Mouse (Mus musculus): ENCODE measurements around the gene Tarbp2. TPM values are rescaled to one million over a fixed set of nuclear protein-coding genes. Genes with fewer than 3 reads are reported as not detected.

Tarbp2 gene
- polyA plus RNA-seq (2017; shearing (Covaris generic)), result 55.5 TPM

DNA sequence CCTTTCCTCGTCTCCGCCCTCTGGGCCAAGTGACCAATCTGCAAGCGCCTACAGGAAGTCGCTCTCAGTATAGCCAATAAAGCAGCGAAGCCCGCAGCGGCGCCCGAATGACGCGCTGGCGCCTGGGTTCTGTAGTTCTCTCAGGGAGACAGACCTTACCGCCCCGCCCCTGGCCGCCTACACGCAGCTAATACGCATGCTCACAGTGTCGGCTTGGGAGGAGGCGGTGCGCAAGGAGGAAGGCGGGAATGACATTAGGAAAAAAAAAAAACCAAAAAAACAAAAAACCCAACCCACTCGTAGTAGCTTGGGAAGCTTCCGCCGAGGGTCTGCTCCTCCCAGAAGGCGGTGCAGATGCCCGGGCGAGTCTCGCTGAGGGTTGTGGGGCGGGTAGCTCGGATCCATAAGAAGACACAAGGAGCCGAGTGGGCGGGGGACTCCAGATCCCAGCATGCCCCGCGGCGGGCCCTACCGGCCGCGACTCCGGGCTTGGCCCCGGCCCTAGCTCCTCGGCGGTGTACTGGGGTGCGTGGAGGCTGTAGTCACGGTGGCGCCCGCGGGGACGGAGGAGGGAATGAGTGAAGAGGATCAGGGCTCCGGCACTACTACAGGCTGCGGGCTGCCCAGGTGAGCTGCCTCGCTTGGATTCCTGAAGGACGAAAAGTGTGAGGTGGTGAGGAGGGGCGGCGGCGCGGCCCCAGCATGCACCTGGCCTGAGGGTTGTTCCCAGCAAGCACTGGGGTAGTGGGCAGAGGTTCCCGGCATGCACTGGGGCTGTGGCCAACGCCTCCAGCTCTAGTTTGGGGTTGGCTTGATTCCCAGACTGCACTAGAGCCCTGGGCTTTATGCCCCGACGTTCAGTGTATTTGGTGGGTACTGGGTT, at the start of gene Tarbp2:
Gene Tarbp2, plus strand, starts transcription at position 217 of the 883 bp plus-strand sequence.

DNA sequence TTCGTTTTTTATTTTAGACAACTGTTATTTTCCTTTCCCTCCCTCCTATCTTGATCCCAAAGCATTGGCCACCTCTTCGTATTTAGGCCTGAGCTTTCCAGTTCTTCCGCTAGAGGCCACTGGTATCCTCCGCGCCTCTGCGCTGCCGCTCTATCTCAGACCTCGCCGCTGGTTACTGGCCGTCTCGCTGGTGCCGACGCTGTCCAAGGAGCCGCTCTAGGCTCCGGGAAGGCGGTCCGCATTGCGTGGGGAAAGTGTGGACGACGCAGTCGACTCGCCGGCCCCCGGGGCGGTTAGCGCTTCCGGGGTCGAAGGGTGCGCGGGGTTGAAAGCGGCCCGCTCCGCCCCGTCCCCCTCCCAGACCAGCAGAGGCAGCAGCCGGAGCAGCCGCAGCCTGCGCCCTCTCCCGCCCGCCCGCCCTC, 47.8 kb upstream of the Tarbp2 start, which contains the start of gene Pcbp2:
Gene Pcbp2, plus strand, starts transcription at position 357 of the 422 bp plus-strand sequence.

DNA sequence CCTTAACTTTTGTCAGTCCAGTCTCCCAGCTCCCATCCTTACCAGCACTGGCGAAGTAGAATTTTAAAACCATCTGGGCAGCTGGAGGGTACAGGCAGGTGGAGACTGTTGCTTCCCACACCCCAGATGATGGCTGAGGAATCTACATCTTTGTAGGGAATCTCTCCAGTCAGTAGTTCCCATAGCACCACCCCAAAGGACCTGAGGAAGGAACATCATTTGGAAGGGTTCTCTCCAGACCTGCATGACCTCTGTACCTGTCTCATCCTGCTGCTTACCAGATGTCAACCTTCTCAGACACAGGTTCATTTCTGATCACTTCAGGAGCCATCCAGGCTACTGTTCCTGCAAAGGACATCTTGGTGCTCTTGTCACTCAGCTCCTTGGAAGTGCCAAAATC, 14.5 kb upstream of the Tarbp2 start, which contains the start of gene Gm10337:
Gene Gm10337, plus strand, starts transcription at position 276 of the 400 bp plus-strand sequence.

DNA sequence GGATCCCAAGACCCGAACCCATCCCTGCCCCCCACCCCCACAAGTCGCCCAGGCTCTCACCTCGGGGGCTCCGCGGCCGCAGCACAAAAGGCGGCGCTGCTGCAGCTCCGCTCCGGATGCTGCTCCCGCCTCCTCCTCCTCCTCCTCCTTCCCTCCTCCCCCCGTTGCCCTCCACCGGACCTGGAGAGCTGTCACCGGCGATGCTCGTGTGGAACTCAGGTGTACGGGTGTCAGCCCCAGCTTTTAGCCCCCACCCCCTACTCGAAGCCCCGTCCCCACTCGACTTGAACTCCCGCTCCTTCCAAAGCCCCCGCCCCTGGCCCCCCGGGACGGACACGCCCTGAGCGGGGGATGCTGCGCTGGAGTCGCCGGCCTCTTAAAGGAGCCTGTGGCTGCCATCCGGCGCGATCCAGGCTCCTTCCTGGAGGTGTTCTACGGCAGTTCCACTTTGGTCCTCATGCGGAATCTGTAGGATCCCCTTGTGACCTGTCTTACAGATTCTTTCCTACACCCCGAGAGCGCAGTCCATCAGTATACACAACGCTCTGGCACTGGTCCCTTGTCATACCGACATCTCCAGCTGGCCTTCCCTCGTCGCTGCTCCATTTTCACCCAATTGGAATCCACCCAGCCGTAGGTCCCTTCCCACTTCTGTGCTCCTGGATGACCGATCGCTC, 1.1 kb upstream of the Tarbp2 start, which contains the start of gene Map3k12:
Gene Map3k12, minus strand, starts transcription at position 337 of the 677 bp plus-strand sequence.

DNA sequence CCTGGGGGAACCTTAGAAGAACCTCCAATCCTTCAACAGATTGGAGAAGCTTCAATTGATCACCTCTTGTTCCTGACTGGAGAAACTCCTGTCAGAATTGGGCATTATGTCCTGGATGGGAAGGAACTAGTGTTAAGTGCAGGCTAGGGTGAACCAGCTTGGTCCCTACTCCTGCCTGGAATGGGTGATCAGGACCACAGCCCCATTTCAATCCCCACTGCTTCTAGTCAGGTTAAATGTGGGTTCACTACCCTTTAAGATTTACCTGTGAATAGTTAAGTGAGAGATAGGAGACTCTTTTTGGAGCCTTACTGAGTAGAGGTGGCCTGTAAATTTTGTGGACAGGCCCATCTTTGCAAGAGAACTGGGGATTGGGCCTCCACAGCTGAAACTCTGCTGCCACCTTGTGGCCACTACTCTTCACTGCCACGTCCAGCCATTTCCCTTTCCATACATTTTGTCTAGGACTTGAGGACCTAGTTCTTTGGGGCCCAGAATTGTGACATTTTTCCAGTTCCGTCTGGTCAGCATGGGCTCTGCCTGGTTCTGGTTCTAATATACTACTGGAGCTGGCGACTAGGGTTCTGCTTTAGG, 7.0 kb downstream of the Tarbp2 start, which contains the start of gene Npff:
Gene Npff, minus strand, starts transcription at position 51 of the 594 bp plus-strand sequence.

Other genes with a start within 250 kb of the Tarbp2 start
- gene Gm9918, start 247.6 kb upstream of the Tarbp2 start, polyA plus RNA-seq (2017; shearing (Covaris generic)), result not detected
- 82.2 TPM for gene Mfsd5, start 238.7 kb upstream of the Tarbp2 start, polyA plus RNA-seq (2017; shearing (Covaris generic))
- 3.0 TPM for gene Espl1, start 221.9 kb upstream of the Tarbp2 start, polyA plus RNA-seq (2017; shearing (Covaris generic))
- gene Pfdn5, start 192.1 kb upstream of the Tarbp2 start, polyA plus RNA-seq (2017; shearing (Covaris generic)), result 582 TPM
- gene Myg1, start 186.5 kb upstream of the Tarbp2 start, polyA plus RNA-seq (2017; shearing (Covaris generic)), result 99.5 TPM
- gene Aaas, start 167.4 kb upstream of the Tarbp2 start, polyA plus RNA-seq (2017; shearing (Covaris generic)), result 58.8 TPM
- gene Sp7, start 151.0 kb upstream of the Tarbp2 start, polyA plus RNA-seq (2017; shearing (Covaris generic)), result not detected
- 19.6 TPM for gene Sp1, start 112.0 kb upstream of the Tarbp2 start, polyA plus RNA-seq (2017; shearing (Covaris generic))
- gene Amhr2, start 72.8 kb upstream of the Tarbp2 start, polyA plus RNA-seq (2017; shearing (Covaris generic)), result not detected
- gene Prr13, start 59.2 kb upstream of the Tarbp2 start, polyA plus RNA-seq (2017; shearing (Covaris generic)), result 748 TPM
- 119 TPM for gene Pcbp2, start 47.7 kb upstream of the Tarbp2 start, polyA plus RNA-seq (2017; shearing (Covaris generic))
- not detected for gene Gm10337, start 14.5 kb upstream of the Tarbp2 start, polyA plus RNA-seq (2017; shearing (Covaris generic))
- gene Map3k12, start 1.1 kb upstream of the Tarbp2 start, polyA plus RNA-seq (2017; shearing (Covaris generic)), result 11.1 TPM
- 4.6 TPM for gene Npff, start 6.8 kb downstream of the Tarbp2 start, polyA plus RNA-seq (2017; shearing (Covaris generic))
- not detected for gene Gm28047, start 106.9 kb downstream of the Tarbp2 start, polyA plus RNA-seq (2017; shearing (Covaris generic))
- 46.8 TPM for gene Atf7, start 107.3 kb downstream of the Tarbp2 start, polyA plus RNA-seq (2017; shearing (Covaris generic))
- gene Atp5g2, start 154.2 kb downstream of the Tarbp2 start, polyA plus RNA-seq (2017; shearing (Covaris generic)), result 22.4 TPM
- gene Calcoco1, start 204.0 kb downstream of the Tarbp2 start, polyA plus RNA-seq (2017; shearing (Covaris generic)), result 51.9 TPM